Mouse (Mus musculus): ENCODE measurements around the gene Krt77.
A peak's percentile ranks its signal among the peaks of the same experiment; 100 is the strongest.

Krt77 gene

DNA sequence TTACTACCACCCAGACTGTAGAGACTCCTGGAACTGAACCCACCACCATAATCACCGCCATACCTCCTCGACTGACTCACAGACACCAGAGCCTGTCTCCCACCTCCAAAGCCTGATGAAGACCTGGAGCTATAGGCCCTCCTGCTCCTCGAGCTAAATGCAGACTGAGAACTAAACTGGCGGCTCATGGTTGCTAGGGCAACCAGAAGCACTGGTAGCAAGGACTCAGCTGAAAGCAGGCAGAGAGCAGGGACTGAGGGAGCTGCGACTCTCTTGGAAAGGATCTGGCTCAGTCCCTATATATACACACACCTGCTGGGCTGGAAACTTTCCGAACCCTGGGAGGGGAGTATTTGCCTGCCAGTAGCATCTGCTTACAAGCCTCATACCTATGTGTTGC is at the start of gene Krt77:
Gene Krt77 (minus strand): TSS at position 275 of the 400 bp plus-strand sequence.
- DNase-seq (ENCODE audit: low read depth, low spot score): no peak

DNA sequence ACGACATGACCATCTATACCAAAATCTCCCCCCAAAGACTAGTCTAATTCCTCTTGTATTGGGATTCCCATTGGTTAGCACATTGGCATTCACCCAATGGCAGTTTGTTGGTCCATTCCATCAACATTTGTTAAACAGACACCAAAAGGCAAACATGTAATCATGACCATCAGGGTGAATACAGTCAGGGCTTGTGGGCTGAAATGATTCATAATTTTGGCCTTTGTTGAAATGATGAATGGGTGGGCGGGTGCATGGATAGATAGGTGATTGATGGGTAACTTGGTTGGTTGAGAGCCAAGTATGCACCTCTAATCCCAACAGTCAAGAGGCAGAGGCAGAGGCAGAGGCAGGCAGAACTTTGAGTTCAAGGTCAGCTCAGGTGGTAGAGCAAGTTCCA is 46.6 kb upstream of the Krt77 start:
- no peak for DNase-seq (ENCODE audit: low read depth, low spot score)

DNA sequence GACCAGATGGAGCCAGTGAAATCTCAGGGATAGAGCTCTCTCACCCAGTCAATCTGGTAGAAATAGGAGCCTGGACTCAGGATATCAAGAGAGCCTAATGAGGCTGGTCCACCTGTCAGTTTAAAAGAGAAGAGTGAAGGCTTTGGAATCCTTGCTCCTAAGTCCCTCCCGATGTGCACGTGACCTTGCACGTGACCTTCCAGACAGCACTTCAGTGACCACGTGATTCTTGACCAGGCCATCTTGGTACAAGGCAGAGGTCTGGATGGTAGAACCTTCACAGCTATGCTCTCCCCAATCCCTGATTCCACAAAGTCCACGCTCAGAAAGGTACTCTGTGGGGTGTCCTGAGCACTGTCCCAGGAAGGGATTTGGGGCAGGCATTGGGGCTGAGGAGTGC is 35.3 kb upstream of the Krt77 start:
- no peak for DNase-seq (ENCODE audit: low read depth, low spot score)

DNA sequence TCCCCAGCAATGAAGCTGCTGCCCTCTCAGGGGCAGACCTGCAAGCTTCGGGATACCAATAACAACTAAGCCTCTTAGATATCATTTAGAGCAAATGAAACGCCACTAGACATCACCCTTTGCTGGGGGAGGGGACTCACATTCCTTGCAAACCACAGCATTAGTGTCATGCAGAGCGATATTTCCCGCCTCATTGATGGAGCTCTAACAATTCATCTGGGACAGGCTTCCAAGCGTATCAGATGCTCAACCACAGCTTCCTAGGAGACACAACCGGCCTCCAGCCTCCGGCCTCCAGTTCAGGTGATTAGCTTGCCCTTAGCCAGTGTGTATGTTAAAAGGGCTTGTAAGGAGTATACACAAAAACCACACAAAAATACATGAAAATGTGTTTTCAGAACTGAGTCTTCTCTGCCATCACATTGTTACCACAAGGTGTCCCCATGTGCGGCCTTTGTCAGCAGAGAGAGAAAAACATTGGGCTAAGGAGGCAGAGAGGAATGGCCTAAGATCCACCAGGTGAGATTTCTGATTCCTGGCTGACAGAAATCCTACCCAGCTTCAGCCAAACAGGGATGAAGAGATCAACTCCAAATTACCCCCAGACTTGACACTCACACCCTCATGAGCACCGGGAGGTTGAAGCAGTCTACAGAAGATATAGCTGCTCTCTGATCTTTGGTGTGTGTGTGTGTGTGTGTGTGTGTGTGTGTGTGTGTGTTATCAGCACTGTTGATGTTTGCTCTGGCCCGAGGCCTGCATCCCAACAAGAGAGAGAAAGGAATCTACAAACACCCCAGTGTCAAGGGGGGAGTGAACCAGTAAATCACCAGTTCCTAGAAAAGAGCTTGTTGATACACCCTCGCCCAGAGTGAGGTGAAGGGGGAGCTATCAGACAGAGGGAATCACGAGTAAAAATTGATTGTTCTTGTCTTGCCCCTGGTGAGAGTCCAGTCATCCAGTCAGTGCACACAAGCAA is 33.0 kb upstream of the Krt77 start:
- DNase-seq (ENCODE audit: low read depth, low spot score): no peak

DNA sequence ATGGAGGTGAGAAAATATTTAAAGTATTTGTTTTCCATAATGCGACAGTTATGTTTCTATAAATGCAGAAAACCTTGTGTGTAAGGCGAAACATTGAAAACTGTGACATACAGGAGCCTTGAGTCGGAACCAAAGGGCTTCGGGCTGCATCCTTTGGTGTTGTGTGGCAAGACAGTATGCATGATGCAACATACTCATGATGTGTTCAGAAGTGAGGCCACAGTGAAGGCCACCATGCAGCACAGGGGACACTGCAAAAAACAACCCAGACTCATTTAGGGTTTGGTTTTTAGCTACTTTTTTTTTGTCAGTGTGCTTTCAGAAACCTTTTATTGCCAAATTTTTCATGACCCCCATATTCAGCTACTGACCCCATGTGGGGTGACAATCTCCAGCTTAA is 25.7 kb upstream of the Krt77 start:
- no peak for DNase-seq (ENCODE audit: low read depth, low spot score)

DNA sequence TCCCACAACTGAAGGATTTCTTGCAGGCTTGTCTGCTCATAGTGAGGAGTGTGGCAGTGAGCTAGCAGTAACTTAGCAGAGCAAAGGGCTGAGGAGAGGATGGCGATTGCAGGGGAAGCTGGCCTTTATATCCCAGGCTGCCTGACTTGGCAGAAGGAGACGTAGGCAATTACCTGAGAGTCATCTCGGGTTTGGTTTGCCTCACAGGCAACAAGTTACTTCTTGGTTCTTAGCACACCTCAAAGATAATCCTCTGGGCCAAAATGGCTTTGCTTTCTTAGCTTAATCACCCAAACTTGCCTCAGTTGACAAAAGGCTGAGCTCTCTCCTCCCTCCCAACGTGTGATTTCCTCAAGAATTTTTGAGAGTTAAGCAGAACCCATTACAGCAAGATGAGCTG is 23.3 kb upstream of the Krt77 start, which contains the start of gene Krt76:
Gene Krt76 (minus strand): TSS at position 101 of the 400 bp plus-strand sequence.
- DNase-seq (ENCODE audit: low read depth, low spot score): no peak

DNA sequence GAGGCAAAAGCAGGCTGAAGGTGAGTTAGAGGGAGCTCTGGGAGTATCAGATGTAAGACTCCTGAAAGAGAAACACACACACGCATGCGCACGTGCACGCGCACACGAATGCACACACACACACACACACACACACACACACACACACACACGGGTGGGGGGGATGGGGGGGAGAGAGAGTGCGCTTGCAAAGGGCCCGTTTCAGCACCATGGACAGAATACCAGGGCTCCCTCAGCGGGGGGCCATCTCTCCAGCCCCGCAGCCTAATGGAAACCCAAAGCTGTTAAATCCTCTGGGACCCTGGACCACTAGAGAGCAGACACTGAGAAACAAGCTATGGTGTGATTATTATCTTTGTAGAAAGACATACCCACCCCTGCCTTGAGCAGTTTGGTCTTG is 10.3 kb upstream of the Krt77 start:
- no peak for DNase-seq (ENCODE audit: low read depth, low spot score)

DNA sequence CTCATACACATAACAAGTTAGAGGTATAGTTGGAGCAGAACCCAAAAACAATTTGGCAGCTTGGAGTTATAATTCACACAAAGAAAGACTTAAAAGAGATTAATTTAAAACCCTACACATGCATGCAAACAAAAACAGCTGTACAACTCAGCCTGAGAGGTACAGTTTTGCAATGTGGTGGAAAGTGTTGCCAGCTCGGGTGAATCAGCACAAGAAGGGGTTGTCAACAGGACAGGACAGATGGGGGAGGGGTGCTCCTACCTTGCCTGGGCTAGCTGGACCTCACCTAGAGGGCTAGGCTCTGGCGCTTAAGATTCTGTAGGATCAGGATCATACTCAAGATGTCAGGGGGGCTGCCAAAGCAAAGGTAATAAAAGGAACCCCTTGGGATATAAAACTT is 8.5 kb upstream of the Krt77 start:
- no peak for DNase-seq (ENCODE audit: low read depth, low spot score)

DNA sequence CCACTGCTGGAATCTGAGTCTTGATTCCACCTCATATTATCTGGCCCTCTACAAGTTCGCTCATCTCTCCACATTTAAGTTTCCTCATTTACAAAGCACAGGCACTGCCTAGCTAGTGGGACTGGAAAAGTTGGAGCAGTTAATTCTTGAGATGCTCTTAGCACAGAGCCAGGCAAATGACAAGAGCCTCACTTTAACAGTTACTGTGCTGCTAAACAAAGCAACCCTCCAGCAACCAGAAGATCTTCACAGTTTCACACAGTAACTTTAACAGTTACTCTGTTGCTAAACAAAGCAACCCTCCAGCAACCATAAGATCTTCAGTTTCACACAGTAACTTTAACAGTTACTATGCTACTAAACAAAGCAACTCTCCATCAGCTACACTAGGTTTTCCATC is 4.9 kb upstream of the Krt77 start:
- DNase-seq (ENCODE audit: low read depth, low spot score): no peak

DNA sequence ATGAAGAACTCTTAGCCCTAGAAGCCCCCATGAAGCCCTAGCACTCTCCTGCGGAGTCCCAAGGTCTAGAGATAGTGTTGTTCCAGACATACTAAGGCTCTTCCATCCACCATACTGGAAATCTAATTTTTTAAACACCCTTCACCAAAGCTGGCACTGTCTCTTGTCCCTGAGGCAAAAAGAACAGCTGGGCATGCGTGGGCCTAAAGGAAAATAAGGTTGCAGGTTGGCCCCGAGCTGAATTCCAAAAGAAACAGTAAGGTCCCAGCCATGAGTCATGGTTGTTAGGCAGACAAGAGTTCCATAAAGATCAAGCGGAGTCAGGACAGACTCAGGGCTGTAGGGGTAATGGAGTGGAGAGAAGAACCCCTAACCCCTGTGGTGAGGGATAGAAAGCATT is 3.7 kb upstream of the Krt77 start:
- DNase-seq (ENCODE audit: low read depth, low spot score): no peak

DNA sequence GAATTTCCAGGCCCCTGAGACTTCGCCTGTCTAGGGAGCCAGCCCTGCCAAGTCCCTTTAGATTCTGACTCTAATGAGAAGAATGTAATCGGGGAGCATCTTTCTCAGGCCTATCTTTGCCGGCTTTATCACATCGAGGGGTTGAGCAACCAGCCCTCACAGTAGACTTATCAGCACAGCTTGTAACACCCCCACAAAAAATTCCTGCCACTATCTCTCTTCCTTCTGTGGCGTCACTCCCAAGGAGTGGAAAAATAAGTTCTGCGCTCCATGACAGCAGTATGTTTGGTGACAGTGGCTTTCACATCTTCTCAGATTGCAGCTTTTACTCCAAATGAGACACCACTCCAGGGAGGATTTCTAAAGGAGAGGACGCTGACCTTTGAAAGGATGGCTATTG is 2.8 kb downstream of the Krt77 start:
- no peak for DNase-seq (ENCODE audit: low read depth, low spot score)

DNA sequence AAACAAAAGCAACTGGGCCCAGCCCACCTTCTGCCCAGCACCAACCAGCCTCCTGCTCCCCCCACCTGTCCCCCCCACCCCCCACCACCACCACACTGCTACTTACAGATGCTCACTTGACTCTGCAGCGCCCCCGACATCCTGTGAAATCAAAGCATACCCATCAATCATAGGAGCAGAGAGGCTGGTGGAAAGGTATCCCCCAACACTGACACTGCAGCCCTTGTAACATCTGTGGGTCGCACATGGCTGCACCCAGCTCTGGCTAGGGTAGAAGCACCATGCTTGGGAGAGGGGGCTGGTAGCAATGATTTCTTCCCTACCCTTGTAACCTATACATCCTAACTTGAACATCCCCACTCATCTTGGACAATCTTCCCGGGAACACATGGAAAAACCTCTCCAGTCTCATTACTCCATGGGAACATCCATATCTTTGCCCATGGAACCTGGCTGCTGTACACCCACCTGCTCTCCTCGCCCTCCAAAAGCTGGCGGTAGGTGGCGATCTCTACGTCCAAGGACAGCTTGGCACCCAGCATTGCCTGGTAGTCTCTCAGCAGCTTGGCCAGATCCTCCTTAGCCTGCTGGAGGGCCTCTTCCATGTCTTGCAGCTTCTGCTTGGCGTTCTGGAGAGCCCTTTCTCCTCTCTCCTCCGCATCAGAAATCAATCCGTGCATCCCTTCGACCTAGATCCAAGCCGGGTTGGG is 8.9 kb downstream of the Krt77 start:
- DNase-seq (ENCODE audit: low read depth, low spot score): peak; percentile 5

DNA sequence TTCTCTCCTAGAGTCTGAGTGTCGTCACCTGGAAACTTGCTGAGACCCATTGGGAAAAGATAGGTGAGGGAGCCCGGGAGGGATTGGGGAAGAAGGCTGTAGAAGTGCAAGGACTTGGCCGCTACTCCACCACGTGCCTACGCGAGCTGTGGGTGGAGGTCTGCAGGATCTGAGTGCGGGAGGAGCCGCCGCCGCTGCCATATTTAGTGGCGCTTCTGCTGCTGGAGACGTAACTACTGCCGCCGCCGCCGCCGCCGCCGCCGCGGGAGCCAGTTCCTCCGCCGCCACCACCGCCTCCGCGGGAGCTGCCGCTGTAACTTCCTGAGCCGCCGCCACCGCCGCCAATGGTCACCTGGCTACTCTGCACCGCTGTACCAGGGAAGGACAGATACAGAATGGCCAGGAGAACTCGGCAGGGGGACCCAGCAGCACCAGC is 9.8 kb downstream of the Krt77 start:
- peak; percentile 40 for DNase-seq (ENCODE audit: low read depth, low spot score)

DNA sequence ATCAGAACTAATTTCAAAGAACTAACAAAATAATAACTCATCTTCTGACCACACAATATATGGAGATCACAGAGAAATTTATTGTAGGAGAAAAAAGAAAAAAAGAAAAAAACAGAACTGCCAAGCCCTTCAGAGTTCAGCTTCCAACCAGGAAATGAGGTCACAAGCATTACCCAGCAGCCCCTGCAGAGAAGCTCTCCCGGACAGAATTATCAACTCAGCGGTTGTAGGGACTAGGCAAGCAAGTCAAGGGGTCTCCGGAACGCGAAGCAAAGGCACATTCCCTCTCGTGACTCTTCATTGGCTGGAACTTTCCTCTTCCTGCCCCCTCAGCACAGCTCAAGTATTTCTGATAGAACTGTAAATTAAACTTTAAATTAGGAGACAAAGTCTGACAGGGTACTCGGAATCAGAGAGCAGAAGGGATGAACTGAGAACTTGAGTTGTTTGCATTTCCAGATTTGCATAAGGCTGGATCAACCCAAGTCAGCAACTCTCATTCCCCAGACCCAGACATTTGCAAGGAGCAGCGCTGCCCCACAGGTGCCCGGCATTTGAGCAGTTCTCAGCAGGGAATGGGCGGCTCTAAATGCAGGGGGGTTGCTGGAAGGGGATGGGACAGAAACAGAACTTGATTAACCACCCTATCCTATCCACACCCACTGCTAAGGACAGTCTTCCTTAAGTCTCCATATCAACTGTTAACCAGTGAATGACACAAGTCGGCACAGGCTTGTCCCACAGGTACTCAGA is 10.7 kb downstream of the Krt77 start:
- no peak for DNase-seq (ENCODE audit: low read depth, low spot score)

DNA sequence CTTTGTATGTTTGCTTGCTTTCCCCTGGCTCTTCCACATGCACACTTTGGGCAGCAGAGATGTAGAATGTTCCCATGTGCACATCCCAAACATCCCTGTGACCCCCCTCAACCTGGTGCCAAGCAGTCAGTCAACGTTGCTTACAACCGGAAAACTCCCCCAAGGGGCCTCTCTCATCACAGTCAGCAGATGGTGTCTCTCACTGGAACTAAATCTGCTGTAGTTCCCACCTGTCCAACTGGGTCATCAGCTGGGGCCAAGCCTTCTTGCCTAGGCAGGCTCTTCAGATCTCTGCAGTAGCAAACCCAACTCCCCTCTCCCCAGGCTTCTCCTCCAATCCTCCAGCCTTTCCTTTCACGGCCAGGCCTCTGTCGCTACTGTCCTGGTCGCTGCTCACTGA is 12.8 kb downstream of the Krt77 start:
- DNase-seq (ENCODE audit: low read depth, low spot score): no peak

DNA sequence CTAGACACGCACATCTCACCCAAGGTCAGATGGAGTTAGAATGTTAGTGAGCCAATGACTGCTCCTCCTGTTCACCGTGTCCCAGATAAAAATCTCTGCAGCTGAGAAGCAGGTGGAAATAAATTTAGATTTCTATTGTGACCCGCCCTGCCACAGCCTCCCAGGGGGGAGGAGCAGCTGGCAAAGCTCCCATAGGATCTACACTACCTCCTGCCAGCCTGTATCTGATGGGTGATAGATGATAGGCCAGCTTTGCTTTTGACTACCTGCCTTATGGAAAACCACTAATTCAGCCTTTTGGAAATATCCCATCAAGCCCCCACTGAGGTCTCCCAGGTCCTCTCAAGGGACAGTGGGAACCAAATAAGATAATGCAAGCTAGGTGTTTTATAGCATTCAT is 13.8 kb downstream of the Krt77 start:
- no peak for DNase-seq (ENCODE audit: low read depth, low spot score)

DNA sequence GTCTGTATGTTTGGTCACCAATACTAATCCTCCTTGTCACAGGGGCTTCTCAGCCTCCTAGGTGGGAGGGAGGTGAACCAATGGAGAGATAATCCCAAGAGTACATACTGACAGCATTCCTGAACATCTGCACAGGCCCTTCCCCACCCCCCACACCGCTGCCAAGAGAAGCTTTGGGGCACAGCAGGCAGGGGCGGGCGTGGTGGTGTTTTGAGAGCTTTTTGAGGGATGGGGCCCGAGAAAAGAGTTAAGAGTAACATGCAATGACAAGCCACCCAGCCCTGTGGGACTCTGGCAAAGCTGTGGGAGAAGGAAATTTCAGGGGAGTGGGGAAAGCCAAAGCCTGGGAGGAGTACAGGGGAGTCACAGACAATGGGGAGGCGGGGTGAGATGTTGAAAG is 15.2 kb downstream of the Krt77 start:
- DNase-seq (ENCODE audit: low read depth, low spot score): no peak

DNA sequence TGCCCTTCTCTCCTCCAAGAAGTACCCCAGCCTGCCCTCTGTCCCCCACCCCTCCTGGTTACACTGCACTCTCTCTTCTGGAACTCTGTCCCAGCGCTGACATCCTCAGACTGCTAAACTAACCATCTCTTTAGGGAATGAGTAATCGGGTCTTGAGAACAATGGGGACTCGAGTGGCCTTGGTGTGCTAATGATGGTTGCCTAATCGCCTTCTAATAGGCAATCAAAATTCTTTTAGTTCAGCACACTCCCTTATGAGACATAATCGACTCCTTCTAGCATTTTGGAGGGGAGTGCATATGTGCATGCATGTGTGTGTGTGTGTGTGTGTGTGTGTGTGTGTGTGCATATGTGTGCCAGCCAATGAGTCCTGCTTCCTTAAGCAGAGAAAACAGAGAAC is 16.9 kb downstream of the Krt77 start:
- no peak for DNase-seq (ENCODE audit: low read depth, low spot score)

DNA sequence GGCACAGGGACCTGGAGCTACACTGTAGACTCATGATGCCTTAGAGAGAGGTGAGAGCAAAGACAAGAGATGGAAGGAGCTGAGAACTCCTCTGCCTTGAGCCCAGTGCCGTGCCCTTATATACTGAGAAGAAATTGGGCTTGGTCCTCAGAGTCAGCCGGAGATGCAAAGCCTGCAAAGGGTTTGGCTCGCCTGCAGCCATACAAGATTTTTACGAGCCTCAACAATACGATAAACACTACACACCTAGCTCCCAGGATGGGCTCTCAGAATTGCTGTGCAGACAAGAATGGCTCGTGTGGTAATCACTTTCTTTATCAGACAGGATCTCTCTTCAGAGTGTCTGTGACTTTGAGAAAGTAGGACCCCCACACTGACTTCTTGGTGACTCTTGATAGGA is 18.8 kb downstream of the Krt77 start, which contains the start of gene Krt1:
Gene Krt1 (minus strand): TSS at position 101 of the 400 bp plus-strand sequence.
- no peak for DNase-seq (ENCODE audit: low read depth, low spot score)

DNA sequence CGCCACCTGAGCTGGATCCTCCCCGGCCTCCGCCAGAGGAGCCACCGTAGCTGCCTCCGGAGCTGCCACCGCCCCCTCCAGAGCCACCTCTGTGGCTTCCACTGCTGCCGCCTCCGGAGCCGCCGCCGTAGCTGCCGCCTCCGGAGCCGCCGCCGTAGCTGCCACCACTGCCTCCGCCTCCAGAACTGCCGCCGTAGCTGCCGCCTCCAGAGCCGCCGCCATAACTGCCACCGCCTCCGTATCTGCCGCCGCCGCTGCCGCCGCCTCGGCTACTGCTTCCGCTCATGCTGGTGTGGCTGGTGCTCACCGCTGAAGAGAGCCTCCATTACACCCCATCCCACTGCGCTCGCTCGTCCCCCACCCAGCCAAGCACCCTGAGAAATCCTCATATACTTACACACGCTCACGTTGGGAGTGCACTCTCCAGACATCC is 23.5 kb downstream of the Krt77 start:
- peak; percentile 65 for DNase-seq (ENCODE audit: low read depth, low spot score)

DNA sequence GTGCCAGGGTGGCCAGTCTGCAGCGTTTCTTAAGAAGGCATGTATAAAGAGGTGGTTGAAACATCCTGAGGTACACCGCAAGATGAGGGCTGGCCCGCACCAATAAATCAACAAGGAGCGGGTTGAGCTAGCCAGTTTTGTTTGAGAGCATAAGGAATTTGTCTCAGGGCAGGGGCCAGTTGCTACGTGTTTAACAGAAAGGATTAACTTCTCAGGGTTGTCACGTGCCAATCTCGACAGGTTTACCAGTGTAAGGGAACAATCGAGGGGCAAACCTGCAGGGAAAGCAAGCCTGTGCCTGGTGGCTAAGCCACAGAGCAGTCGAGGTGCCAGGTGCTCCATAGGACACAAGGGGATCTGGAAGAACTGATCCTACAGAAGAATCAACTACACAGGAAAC is 26.3 kb downstream of the Krt77 start:
- no peak for DNase-seq (ENCODE audit: low read depth, low spot score)

DNA sequence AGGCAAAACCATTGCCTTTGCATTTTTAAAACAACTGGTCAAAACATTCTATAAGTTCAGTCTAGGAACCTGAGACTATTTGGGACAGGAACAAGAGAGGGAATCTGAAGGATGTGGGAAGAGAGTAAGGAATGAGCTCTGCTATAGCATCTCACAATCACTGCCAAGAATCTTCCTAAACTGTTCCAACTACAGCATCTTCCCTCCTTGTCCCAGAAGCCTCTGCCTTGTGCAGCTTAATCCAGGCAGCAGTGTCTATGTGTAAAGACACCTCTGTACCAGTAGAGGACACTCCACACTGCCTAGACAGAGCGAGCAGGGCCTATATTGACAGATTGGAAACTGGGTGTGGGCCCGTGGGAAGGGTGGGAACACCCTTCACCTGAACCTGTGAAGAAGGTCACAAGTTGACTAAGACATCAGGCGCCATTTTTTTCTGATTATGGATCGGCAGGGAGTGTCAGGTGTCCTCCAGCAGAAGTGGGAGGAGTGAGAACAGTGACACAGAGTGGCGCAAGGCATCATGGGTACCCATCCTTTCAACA is 34.6 kb downstream of the Krt77 start:
- no peak for DNase-seq (ENCODE audit: low read depth, low spot score)

Data from CD4-positive, CD25-positive, alpha-beta regulatory T cell, adult 2 months (primary cell).